Mouse (Mus musculus) neural tube, embryonic 13.5 days (tissue): ENCODE results near the gene Endou. TPM values are rescaled to one million over a fixed set of nuclear protein-coding genes. Genes with fewer than 3 reads are reported as not detected.

Source experiments
- ATAC-seq: fragments of 200-750 bp; cut with Nextera tagmentation; 2 replicates; pipeline ENCODE4 v1.8.0; 2017; ENCODE audit warnings: low read depth, mild to moderate bottlenecking, moderate TSS enrichment, moderate library complexity
- H3K27ac ChIP-seq: fragments of 300-500 bp; sonication (generic); replicated peaks from 2 replicates; pipeline ENCODE4 v1.5.1; 2015; ENCODE audit warnings: moderate library complexity, mild to moderate bottlenecking, inconsistent platforms
- H3K27me3 ChIP-seq: fragments of 300-500 bp; sonication (generic); 2 replicates; pipeline ENCODE4 v1.6.1; 2015; ENCODE audit warnings: mild to moderate bottlenecking, inconsistent platforms
- H3K36me3 ChIP-seq: fragments of 300-500 bp; sonication (generic); 2 replicates; pipeline ENCODE4 v1.6.1; 2015; ENCODE audit warnings: mild to moderate bottlenecking, inconsistent platforms
- H3K4me1 ChIP-seq: fragments of 300-500 bp; sonication (generic); replicated peaks from 2 replicates; pipeline ENCODE4 v1.6.1; 2015; ENCODE audit warnings: inconsistent platforms
- H3K4me2 ChIP-seq: fragments of 300-500 bp; sonication (generic); 2 replicates; pipeline ENCODE4 v1.6.1; 2015; ENCODE audit warnings: inconsistent platforms, mild to moderate bottlenecking, moderate library complexity
- H3K4me3 ChIP-seq: fragments of 300-500 bp; sonication (generic); 2 replicates; pipeline ENCODE4 v1.5.1; 2015; ENCODE audit warnings: mild to moderate bottlenecking, inconsistent platforms
- H3K9ac ChIP-seq: fragments of 300-500 bp; sonication (generic); 2 replicates; pipeline ENCODE4 v1.6.1; 2015; ENCODE audit warnings: moderate library complexity, mild to moderate bottlenecking, inconsistent platforms
- H3K9me3 ChIP-seq: fragments of 300-500 bp; sonication (generic); 2 replicates; pipeline ENCODE4 v1.6.1; 2016; ENCODE audit warnings: inconsistent platforms
- WGBS: fragments of 180-500 bp; shearing (Covaris S2); methylation state at CpG from one replicate; pipeline ENCODE4 v1.1.7; 2015; 5-methylcytosine and 5-hydroxymethylcytosine counted together
- polyA plus RNA-seq: library from polyadenylated mRNA; unstranded; fragments of >200 nt; fragmentation: Nextera tagmentation; extraction: Ambion mirVana; gene quantifications from 2 replicates; pipeline ENCODE4 v1.2.1, GENCODE M21; 2015

Endou gene
- polyA plus RNA-seq = 0.25 and 0.29 TPM in 2 replicates

- Histone ChIP-seq H3K4me1 (no peaks in the 10 kb centered on the region), H3K27me3 (no peaks in the 10 kb centered on the region), H3K4me2 (no peak within 1 kb of the TSS), H3K9me3 (no peaks in the 10 kb centered on the region), H3K27ac (no peak within 1 kb of the TSS), H3K9ac (no peak within 1 kb of the TSS), H3K4me3 (no peak within 1 kb of the TSS), H3K36me3 (no peaks in the 10 kb centered on the region)
- ATAC-seq = no peak
- WGBS = 94% methylated on average over 8 of the region's 8 CpGs
These were observed at the start of gene Endou for GRCm38 (mm10) chr15:97731111-97731510. Gene Endou, minus strand, starts transcription at chr15:97731339.

- Histone ChIP-seq H3K4me1 (peaks cover 26% of the 10 kb centered on the region), H3K36me3 (no peaks in the 10 kb centered on the region), H3K9ac (no peak overlapping the region), H3K4me2 (no peak overlapping the region), H3K27ac (no peak overlapping the region), H3K4me3 (no peak overlapping the region), H3K9me3 (no peaks in the 10 kb centered on the region), H3K27me3 (peaks cover 21% of the 10 kb centered on the region)
- ATAC-seq = no peak
- 75% methylated on average over 12 of the region's 12 CpGs for WGBS
These were observed 49.5 kb upstream of the Endou start for GRCm38 (mm10) chr15:97780611-97781031.

GRCm38 (mm10) chr15:97779576-97779975 lies 48.4 kb upstream of the Endou start:
- Histone ChIP-seq H3K4me3 (no peak overlapping the region), H3K27ac (no peak overlapping the region), H3K27me3 (peaks cover 25% of the 10 kb centered on the region), H3K9ac (no peak overlapping the region), H3K4me2 (no peak overlapping the region), H3K36me3 (no peaks in the 10 kb centered on the region), H3K9me3 (no peaks in the 10 kb centered on the region), H3K4me1 (peaks cover 18% of the 10 kb centered on the region)
- no peak for ATAC-seq
- WGBS = 75% methylated on average over 1 of the region's 1 CpGs

GRCm38 (mm10) chr15:97778311-97779098 lies 47.4 kb upstream of the Endou start, which contains the start of gene Slc48a1:
Gene Slc48a1, plus strand, starts transcription at chr15:97778520.
- 77% methylated on average over 8 of the region's 8 CpGs for WGBS
- H3K27me3 ChIP-seq = peaks cover 25% of the 10 kb centered on the region
- no peak within 1 kb of the TSS for H3K9ac ChIP-seq
- peaks cover 17% of the 10 kb centered on the region for H3K4me1 ChIP-seq
- H3K4me2 ChIP-seq = no peak within 1 kb of the TSS
- no peaks in the 10 kb centered on the region for H3K36me3 ChIP-seq
- H3K4me3 ChIP-seq = no peak within 1 kb of the TSS
- H3K27ac ChIP-seq = no peak within 1 kb of the TSS
- no peak for ATAC-seq
- no peaks in the 10 kb centered on the region for H3K9me3 ChIP-seq

GRCm38 (mm10) chr15:97776919-97777318 lies 45.8 kb upstream of the Endou start:
- 69% methylated on average over 6 of the region's 6 CpGs for WGBS
- Histone ChIP-seq H3K4me1 (peaks cover 15% of the 10 kb centered on the region; the same call in 1 of the 2 replicates), H3K4me2 (no peak overlapping the region), H3K27me3 (peaks cover 11% of the 10 kb centered on the region), H3K36me3 (no peaks in the 10 kb centered on the region), H3K4me3 (no peak overlapping the region), H3K9me3 (no peaks in the 10 kb centered on the region), H3K27ac (no peak overlapping the region), H3K9ac (no peak overlapping the region)
- ATAC-seq = no peak

GRCm38 (mm10) chr15:97776514-97776913 lies 45.4 kb upstream of the Endou start:
- H3K4me2 ChIP-seq = no peak overlapping the region
- 8% methylated on average over 8 of the region's 8 CpGs for WGBS

GRCm38 (mm10) chr15:97773961-97774370 lies 42.8 kb upstream of the Endou start:
- WGBS = 80% methylated on average over 5 of the region's 5 CpGs

More at GRCm38 (mm10) chr15:97776514-97776913, 45.4 kb upstream of the Endou start:
- H3K36me3 ChIP-seq = no peaks in the 10 kb centered on the region
- 0 out of 2 replicates have a peak, but pooled peaks have one; percentile 37 for ATAC-seq
- peaks cover 8% of the 10 kb centered on the region for H3K27me3 ChIP-seq
- H3K27ac ChIP-seq = no peak overlapping the region
- no peak overlapping the region for H3K9ac ChIP-seq
- H3K4me1 ChIP-seq = peaks cover 11% of the 10 kb centered on the region; the same call in 1 of the 2 replicates
- no peaks in the 10 kb centered on the region for H3K9me3 ChIP-seq
- no peak overlapping the region for H3K4me3 ChIP-seq

GRCm38 (mm10) chr15:97773108-97773507 lies 42.0 kb upstream of the Endou start:
- WGBS = 36% methylated on average over 5 of the region's 5 CpGs
- Histone ChIP-seq H3K9ac (no peak overlapping the region), H3K36me3 (no peaks in the 10 kb centered on the region), H3K9me3 (no peaks in the 10 kb centered on the region), H3K4me1 (peaks cover 13% of the 10 kb centered on the region), H3K4me3 (no peak overlapping the region), H3K4me2 (no peak overlapping the region), H3K27me3 (peaks cover 38% of the 10 kb centered on the region), H3K27ac (peak overlapping the region; percentile 55)
- 0 out of 2 replicates have a peak, but pooled peaks have one; percentile 48 for ATAC-seq

More at GRCm38 (mm10) chr15:97773961-97774370, 42.8 kb upstream of the Endou start:
- Histone ChIP-seq H3K4me1 (peaks cover 9% of the 10 kb centered on the region; the same call in 1 of the 2 replicates), H3K4me3 (no peak overlapping the region), H3K27ac (no peak overlapping the region; the same call in 1 of the 2 replicates), H3K4me2 (no peak overlapping the region), H3K9ac (no peak overlapping the region), H3K36me3 (no peaks in the 10 kb centered on the region), H3K27me3 (peaks cover 29% of the 10 kb centered on the region), H3K9me3 (no peaks in the 10 kb centered on the region)
- ATAC-seq = no peak

- H3K27ac ChIP-seq = no peak overlapping the region
- no peak overlapping the region for H3K9ac ChIP-seq
- no peaks in the 10 kb centered on the region for H3K9me3 ChIP-seq
- 81% methylated on average over 8 of the region's 8 CpGs for WGBS
- no peak overlapping the region for H3K4me2 ChIP-seq
- no peak for ATAC-seq
- H3K4me3 ChIP-seq = no peak overlapping the region
- peaks cover 59% of the 10 kb centered on the region for H3K27me3 ChIP-seq
- no peaks in the 10 kb centered on the region for H3K36me3 ChIP-seq
- peaks cover 42% of the 10 kb centered on the region for H3K4me1 ChIP-seq
These were observed 39.1 kb upstream of the Endou start for GRCm38 (mm10) chr15:97770280-97770679.

- peak overlapping the region; percentile 48 for H3K4me3 ChIP-seq
- peaks cover 57% of the 10 kb centered on the region for H3K4me1 ChIP-seq
- peaks cover 66% of the 10 kb centered on the region for H3K27me3 ChIP-seq
- H3K4me2 ChIP-seq = peak overlapping the region; percentile 87
- under 1% methylated on average over 18 of the region's 18 CpGs for WGBS
- H3K36me3 ChIP-seq = no peaks in the 10 kb centered on the region
- peak overlapping the region; percentile 73 for H3K27ac ChIP-seq
- no peaks in the 10 kb centered on the region for H3K9me3 ChIP-seq
- peak overlapping the region; percentile 69 for H3K9ac ChIP-seq
- ATAC-seq = no peak; the same call in 1 of the 2 replicates
These were observed 37.1 kb upstream of the Endou start for GRCm38 (mm10) chr15:97768192-97768591.

- H3K36me3 ChIP-seq = no peaks in the 10 kb centered on the region
- H3K27me3 ChIP-seq = peaks cover 66% of the 10 kb centered on the region
- H3K4me3 ChIP-seq = peak within 1 kb of the TSS; percentile 48
- ATAC-seq = peak; percentile 79
- peak within 1 kb of the TSS; percentile 87 for H3K4me2 ChIP-seq
- peaks cover 51% of the 10 kb centered on the region for H3K4me1 ChIP-seq
- under 1% methylated on average over 44 of the region's 44 CpGs for WGBS
- peak within 1 kb of the TSS; percentile 73 for H3K27ac ChIP-seq
- H3K9me3 ChIP-seq = no peaks in the 10 kb centered on the region
- peak within 1 kb of the TSS; percentile 69 for H3K9ac ChIP-seq
These were observed 36.4 kb upstream of the Endou start, which contains the start of gene Rapgef3 for GRCm38 (mm10) chr15:97767280-97768186. Gene Rapgef3, minus strand, starts transcription at chr15:97767972.
